Mouse (Mus musculus) embryonic fibroblast, embryonic 13.5 days (primary cell): Measurements from ENCODE around the gene Fxr2.

ENCODE experiments used
- CTCF ChIP-seq: IDR thresholded peaks from 2 replicates; pipeline ENCODE4 v1.5.1; 2011; ENCODE audit warnings: mild to moderate bottlenecking, control low read depth, low read length, moderate library complexity, borderline replicate concordance; ENCODE audit not compliant: insufficient read depth
- POLR2A ChIP-seq: IDR thresholded peaks from 2 replicates; pipeline ENCODE4 v1.6.1; 2011; ENCODE audit warnings: low read depth, mild to moderate bottlenecking, control low read depth, low read length, moderate library complexity

DNA sequence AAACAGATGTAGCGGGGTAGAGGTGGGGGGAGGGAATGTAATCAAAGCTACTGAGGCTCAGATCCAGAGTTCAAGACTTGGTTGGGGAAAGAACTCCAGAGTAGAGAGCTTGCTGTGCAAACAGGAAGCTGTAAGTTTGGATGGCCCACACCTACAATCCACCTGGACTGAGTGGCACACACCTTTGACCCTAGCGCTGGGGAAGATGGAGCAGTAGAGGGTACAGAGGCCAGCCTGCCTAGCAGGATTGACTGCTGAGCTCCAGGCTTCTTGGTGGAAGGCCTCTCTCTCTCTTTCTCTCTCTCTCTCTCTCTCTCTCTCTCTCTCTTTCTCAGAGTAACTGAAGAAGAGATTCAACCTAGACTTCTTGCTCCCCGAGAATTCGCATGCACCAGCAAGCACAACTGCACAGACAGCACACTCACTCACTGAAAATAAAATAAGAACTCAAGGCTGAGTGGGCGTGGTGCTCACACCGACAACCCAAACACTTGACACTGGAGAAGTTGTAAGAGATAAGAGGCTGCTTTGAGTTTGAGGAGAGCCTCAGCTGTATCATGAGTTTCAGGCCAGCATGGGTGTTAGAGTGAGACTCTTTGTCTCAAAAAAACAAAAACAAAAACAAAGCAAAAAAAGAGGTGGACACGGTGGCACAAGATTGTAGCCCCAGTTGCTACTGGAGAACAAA lies 12.3 kb upstream of the Fxr2 start:
- TF ChIP-seq CTCF = no peak
- no peak for TF ChIP-seq POLR2A
